Mouse (Mus musculus) intestine, embryonic 16.5 days (tissue): ENCODE data around the gene Oxnad1. TPM values are rescaled to one million over a fixed set of nuclear protein-coding genes. Genes with fewer than 3 reads are reported as not detected.

ENCODE experiments used
- ATAC-seq: fragments of 200-750 bp; cut with Nextera tagmentation; 2 replicates; pipeline ENCODE4 v1.8.0; 2017; ENCODE audit warnings: moderate TSS enrichment, moderate library complexity
- H3K27ac ChIP-seq: fragments of 300-500 bp; sonication (generic); 2 replicates; pipeline ENCODE4 v1.5.1; 2014; ENCODE audit warnings: mild to moderate bottlenecking, low read length
- H3K27me3 ChIP-seq: fragments of 300-500 bp; sonication (generic); replicated peaks from 2 replicates; pipeline ENCODE4 v1.6.1; 2014; ENCODE audit warnings: low read length, control low read depth, mixed read lengths; ENCODE audit not compliant: control insufficient read depth, insufficient read depth
- H3K36me3 ChIP-seq: fragments of 300-500 bp; sonication (generic); 2 replicates; pipeline ENCODE4 v1.6.1; 2014; ENCODE audit warnings: low read length, control low read depth; ENCODE audit not compliant: control insufficient read depth, insufficient read depth
- H3K4me1 ChIP-seq: fragments of 300-500 bp; sonication (generic); 2 replicates; pipeline ENCODE4 v1.6.1; 2014; ENCODE audit warnings: low read length, control low read depth, mixed read lengths; ENCODE audit not compliant: control insufficient read depth, insufficient read depth
- H3K4me2 ChIP-seq: fragments of 300-500 bp; sonication (generic); 2 replicates; pipeline ENCODE4 v1.6.1; 2014; ENCODE audit warnings: low read depth, low read length, control low read depth
- H3K4me3 ChIP-seq: fragments of 300-500 bp; sonication (generic); 2 replicates; pipeline ENCODE4 v1.5.1; 2014; ENCODE audit warnings: mild to moderate bottlenecking, low read length
- H3K9ac ChIP-seq: fragments of 300-500 bp; sonication (generic); 2 replicates; pipeline ENCODE4 v1.6.1; 2014; ENCODE audit warnings: low read depth, low read length
- H3K9me3 ChIP-seq: fragments of 300-500 bp; sonication (generic); 2 replicates; pipeline ENCODE4 v1.6.1; 2016; ENCODE audit warnings: low read length, control low read depth; ENCODE audit not compliant: control insufficient read depth
- WGBS: fragments of 180-500 bp; shearing (Covaris S2); extraction: QIAGEN DNeasy Blood & Tissue Kit; methylation state at CpG from one replicate; pipeline ENCODE4 v1.1.7; 2014; 5-methylcytosine and 5-hydroxymethylcytosine counted together
- polyA plus RNA-seq: library from polyadenylated mRNA; unstranded; fragments of >200 nt; fragmentation: Nextera tagmentation; extraction: Ambion mirVana; gene quantifications from 2 replicates; pipeline ENCODE4 v1.2.1, GENCODE M21; 2015

The Oxnad1 gene
- polyA plus RNA-seq, 1 experiment from 2014 or later, result 41.1 TPM

- peak; percentile 71 for ATAC-seq
- Histone ChIP-seq H3K9me3 (no peaks in the 10 kb centered on the region), H3K4me3 (no peak overlapping the region), H3K27ac (no peak overlapping the region), H3K36me3 (no peaks in the 10 kb centered on the region), H3K27me3 (no peaks in the 10 kb centered on the region), H3K4me2 (no peak overlapping the region), H3K4me1 (no peaks in the 10 kb centered on the region), H3K9ac (no peak overlapping the region)
- 65% methylated on average over 7 of the region's 7 CpGs for WGBS
Measured at GRCm38 (mm10) chr14:32145809-32146511, 60.8 kb downstream of the Oxnad1 start.

- H3K4me3 ChIP-seq, result no peak overlapping the region
- H3K4me2 ChIP-seq, result no peak overlapping the region
- H3K36me3 ChIP-seq, result no peaks in the 10 kb centered on the region
- no peaks in the 10 kb centered on the region for H3K27me3 ChIP-seq
- H3K9ac ChIP-seq, result no peak overlapping the region
- ATAC-seq, result no peak
- 69% methylated on average over 2 of the region's 2 CpGs for WGBS
- no peak overlapping the region for H3K27ac ChIP-seq
- H3K9me3 ChIP-seq, result no peaks in the 10 kb centered on the region
- H3K4me1 ChIP-seq, result no peaks in the 10 kb centered on the region
Measured at GRCm38 (mm10) chr14:32146578-32146977, 61.4 kb downstream of the Oxnad1 start.

- H3K27me3 ChIP-seq, result no peaks in the 10 kb centered on the region
- WGBS, result 82% methylated on average over 2 of the region's 2 CpGs
- no peaks in the 10 kb centered on the region for H3K4me1 ChIP-seq
- no peak for ATAC-seq
- no peak overlapping the region for H3K27ac ChIP-seq
- no peaks in the 10 kb centered on the region for H3K36me3 ChIP-seq
- no peak overlapping the region for H3K9ac ChIP-seq
- no peak overlapping the region for H3K4me2 ChIP-seq
- H3K9me3 ChIP-seq, result no peaks in the 10 kb centered on the region
- H3K4me3 ChIP-seq, result no peak overlapping the region
Measured at GRCm38 (mm10) chr14:32150872-32151271, 65.7 kb downstream of the Oxnad1 start.

- Histone ChIP-seq H3K4me2 (no peak overlapping the region), H3K9me3 (no peaks in the 10 kb centered on the region), H3K36me3 (no peaks in the 10 kb centered on the region), H3K27me3 (no peaks in the 10 kb centered on the region), H3K27ac (no peak overlapping the region), H3K4me1 (no peaks in the 10 kb centered on the region), H3K9ac (no peak overlapping the region), H3K4me3 (no peak overlapping the region)
- 91% methylated on average over 18 of the region's 18 CpGs for WGBS
- no peak for ATAC-seq
Measured at GRCm38 (mm10) chr14:32152243-32152965, 67.2 kb downstream of the Oxnad1 start.

Other genes starting within 250 kb of the Oxnad1 start
- gene Galnt15, start 56.4 kb upstream of the Oxnad1 start, polyA plus RNA-seq, result 0.02 and 0.05 TPM in 2 replicates
- gene Dph3, start 355 bp downstream of the Oxnad1 start, polyA plus RNA-seq, result 91.4 and 104 TPM in 2 replicates
- not detected in 2 replicates for gene Msmb, start 56.6 kb downstream of the Oxnad1 start, polyA plus RNA-seq
- 208 and 249 TPM in 2 replicates for gene Ncoa4, start 74.5 kb downstream of the Oxnad1 start, polyA plus RNA-seq
- 312 and 350 TPM in 2 replicates for gene Timm23, start 116.5 kb downstream of the Oxnad1 start, polyA plus RNA-seq
- 24.7 and 28.2 TPM in 2 replicates for gene Parg, start 116.6 kb downstream of the Oxnad1 start, polyA plus RNA-seq
- gene Ogdhl, start 236.6 kb downstream of the Oxnad1 start, polyA plus RNA-seq, result 20.7 and 24.2 TPM in 2 replicates